Mouse (Mus musculus) left cerebral cortex, adult 9 months (tissue): ENCODE results near the gene 1700066M21Rik.

Source experiments
- DNase-seq, 2 experiments: peaks; one replicate each; pipeline ENCODE4 v3.0.0; 2022; ENCODE audit warnings: low spot score in 2 of 2

The 1700066M21Rik gene

DNA sequence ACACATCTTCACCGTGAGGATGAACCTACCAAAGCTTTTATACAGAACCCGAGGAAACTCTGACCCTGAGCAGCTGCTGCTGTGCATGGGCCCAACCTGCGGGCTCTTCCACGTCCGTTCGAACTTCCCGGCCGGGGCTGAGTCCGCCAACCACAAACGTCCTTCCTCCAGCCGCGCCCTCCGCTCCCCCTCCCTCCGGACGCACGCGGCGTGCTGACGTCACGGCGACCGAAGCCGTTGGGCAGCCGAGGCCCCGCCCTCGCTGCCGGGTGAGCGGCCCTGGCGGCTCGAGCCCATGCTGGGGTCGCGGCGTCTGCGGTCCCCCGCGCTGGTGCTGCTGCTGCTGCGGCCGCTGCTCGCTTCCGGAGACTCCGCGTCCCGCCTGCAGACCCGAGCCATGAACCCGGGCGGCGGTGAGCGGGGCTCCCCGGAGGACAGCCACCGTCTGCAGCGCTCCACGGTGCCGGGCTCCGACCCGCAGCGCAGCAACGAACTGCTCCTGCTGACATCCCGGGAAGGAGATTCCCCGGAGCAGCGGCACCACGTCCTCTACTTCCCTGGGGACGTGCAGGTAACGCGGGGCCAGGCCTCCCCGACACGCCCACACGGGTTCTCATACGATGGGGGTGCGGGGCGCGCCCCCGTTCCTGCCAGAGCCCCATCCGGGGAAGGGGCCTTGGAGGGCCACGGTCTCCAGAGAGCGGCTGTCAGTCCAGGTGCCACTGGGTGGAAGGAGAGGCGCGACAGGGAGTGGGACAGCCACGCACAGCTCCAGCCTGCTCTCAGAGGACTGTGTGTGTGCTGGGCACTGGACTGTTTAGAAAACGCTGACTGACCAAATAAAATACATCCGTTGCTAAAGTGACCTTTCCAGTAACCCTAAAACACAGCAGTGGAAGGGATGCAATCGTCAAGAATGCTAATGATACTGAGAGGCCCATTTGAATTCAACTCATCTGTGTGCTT is at the start of gene 1700066M21Rik:
1700066M21Rik (plus strand) TSS at position 245 of the 966 bp plus-strand sequence.
- peak; percentile 62 to 95 for DNase-seq

DNA sequence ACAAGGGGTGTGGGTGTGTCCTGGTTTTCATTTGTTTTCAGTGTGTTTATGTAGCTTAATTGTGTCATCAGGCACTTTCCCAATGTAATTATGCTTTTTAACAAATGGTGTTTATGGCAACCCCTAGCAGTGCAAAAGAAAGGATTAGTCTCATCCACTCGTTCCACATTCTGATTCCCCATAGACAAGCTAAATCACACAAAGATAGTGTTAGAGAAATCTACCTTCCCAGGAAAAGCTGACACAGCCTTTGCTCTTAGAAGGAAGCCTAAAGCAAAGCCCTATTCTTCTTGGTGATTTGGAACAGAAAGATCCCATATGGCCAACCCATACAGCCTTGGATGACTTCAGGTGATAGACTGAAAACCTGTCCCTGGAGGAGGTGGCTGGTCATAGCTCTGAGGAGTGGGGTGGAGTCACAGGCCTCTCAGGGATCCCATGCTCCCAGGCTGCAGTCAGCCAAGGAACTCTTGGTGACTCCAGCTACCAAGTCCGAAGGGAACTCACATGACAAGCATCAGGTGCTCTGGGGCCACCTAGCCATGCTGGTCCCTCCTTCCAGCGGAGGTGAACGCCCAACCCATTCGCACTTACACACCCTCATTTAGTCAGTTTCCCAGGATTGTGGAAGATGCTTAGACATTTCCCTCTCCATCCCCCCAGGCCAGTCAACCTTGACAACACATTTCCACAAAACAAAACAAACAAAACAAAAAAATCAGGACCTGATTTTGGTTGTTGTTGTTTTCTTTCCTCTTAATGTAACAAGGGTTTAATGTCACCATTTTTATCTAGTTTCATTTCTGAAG is 47.9 kb upstream of the 1700066M21Rik start:
- no peak for DNase-seq

DNA sequence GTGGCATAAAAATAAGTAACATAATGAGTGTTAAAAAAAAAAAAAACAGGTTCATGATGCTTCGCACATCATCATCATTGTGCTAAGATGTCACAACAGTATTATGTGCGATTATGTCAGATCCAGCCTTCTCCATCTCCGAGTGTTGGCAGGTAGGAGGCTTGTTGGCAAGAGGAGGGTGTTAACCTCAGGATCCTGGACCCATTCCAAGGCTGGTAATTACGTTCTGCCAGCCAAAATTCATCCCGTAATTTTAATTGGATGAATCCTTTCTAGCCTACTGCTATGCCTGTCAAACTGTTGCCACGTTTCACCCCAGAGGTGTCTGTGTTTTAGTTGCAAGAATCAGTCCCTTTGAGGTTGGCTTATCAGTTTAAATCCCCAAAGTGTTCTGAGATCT is 47.2 kb upstream of the 1700066M21Rik start:
- no peak for DNase-seq

DNA sequence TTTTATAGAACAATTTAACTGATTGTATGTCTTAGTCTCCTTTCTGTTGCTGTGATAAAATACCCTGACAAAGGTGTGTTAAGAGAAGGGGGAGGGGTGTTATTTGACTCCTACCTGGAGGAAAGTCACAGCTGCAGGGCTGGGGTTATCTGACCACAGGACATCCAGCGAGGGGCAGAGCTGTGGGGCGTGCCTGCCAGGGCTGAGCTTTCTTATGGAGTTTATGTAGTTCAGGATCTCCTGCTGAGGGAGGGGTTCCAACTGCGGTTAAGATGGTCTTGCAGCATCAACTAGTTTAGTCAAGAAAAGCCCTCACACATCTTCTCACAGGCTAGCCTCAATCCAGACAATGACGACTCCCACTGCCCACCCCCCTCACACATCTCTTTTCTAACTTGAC is 45.4 kb upstream of the 1700066M21Rik start:
- no peak for DNase-seq

DNA sequence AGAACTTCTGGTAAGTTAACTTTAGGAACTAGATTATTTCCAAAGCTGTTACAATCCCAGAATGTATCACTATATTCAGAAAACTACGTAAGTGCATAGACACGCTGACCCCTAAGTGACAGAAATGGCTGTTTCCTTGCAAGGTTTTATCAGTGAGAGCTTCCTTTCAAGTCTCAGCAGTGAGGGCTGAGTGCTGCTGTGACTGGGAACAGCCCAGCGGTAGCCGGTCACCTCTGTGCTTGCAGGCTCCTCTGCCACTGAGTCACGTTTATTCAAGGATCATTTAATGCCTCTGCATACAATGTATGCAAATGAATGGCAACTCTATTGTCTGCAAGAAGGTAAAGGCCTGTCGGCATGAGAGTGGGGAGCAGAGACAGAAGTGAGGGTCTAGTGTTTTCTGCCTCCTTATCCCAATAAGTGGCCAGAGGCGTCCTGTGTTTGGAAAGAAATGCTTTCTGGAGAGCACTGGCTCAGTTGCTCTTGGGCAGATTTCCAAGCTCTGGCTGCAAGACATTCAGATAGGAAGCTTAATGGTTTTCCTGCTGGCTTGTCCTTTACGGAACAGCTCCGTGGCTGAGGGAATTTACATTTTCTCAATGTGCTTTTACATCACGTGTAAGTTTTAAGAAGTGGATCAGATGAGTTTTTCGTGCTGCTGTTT is 43.7 kb upstream of the 1700066M21Rik start:
- peak in 1 of 2 experiments; percentile 3 for DNase-seq

DNA sequence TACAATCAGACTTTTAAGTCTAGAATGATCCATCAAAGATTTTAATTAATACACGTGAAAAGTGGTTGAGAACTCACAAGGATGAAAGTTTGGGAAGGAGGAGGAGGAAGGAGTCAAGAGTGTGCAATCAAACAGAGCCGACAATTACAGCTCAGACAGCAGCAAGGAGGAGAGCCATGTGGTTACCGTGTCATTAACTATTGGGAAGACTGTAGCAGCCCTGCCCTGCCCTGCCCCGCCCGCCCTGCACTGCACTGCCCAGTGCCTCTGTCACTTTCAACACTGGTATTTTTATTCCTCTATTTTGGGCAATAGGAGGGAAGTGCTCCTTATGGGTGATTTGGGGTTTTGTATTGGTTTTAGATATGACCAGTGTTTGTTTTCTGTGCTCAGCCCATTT is 42.2 kb upstream of the 1700066M21Rik start:
- no peak for DNase-seq

DNA sequence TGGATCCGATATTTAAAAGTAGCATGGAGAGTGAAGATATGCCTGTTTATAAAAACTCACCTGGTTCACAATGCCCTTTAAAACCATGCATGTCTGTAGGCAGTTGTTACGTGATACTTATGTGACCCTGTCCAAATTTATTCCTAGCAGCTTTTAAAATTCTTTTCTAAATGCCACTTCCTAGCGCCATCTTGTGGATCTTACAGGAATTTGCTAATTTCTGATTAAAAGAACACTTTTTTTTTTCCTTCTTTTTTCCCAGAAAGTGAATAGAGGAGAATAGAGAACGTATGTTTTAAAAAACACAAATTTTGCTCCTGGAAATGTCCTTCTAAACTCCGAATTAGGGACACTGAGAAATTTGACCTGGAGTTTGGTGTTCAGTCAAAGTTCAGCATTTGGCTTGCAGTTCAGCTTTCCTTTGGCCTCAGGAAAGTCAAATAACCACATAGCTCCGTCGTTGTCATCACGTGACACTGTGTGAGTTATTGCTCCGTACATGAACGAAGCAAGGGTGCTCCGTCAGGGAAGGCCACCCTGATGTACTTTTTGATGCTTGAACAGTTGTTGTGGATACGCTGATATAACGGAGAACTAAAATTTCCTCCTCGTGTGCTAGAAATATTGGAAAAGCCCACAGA is 38.1 kb upstream of the 1700066M21Rik start:
- DNase-seq = peak in 1 of 2 experiments; percentile 9

DNA sequence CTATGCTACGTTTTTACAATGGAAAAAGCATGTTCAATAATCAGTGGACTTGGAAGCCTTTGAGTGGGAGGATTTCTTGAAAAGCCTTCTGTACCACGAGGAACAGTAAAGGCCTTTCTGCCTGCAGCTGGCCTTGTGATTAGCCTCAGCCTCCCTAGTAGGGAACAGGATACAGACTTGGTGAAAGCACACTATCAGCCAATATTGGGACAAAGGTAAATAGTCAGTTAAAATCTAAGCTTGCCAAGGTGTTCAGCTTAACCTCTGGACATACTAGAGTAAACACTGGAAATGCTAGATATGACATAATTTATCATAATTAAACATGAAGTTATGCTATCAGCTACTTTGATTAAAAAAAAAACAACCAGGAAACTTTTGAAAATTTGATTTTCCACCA is 36.2 kb upstream of the 1700066M21Rik start:
- no peak for DNase-seq

DNA sequence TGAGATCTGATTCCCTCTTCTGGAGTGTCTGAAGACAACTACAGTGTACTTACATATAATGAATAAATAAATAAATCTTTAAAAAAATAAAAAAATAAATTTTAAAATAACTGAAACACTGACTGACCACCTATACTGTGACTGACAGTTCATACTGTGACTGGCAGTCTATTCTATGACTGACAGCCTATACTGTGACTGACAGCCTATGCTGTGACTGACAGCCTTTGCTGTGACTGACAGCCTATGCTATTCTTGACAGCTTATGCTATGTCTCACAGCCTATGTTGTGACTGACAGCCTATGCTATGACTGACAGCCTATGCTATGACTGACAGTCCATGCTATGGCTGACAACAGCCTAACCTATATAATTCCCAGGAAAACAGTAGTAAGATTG is 29.9 kb upstream of the 1700066M21Rik start:
- no peak for DNase-seq

DNA sequence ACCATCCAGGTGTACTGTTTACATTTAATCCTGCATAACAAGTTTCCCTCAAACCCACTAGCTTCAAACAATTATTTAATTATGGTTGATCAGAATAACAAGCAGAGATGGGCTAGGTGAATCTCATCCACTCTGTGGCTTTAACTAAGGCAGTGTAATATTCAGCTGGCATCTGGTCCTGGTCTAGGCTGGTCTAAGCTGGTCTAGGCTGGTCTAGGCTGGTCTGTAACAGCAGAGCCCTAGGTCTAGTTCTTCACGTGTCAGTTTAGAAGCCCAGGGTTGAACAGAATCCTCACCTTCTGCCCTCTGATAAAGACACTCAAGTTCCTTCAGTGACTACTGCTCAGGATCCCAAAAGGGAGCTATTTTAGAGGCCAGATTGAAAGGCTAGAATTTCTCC is 25.5 kb upstream of the 1700066M21Rik start:
- no peak for DNase-seq

DNA sequence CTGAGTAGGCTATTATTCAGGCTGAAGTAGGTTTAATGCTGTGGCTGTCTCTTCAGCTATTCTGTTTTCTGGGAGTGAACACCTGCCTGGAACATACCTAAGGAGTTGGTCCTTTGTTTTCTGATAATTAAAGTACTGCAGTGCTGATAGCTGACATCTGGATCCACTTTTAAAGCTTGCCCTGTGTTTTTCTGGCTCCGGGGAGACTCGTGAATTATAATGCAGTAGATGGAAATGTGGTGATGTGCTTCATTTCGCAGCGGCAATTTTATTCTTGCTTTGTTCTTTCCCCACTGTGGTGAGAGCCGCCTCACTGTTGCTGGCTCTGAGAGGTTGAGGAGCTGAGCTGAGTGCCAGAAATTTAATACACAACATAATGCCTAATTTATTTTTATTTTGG is 18.9 kb upstream of the 1700066M21Rik start:
- DNase-seq = no peak

DNA sequence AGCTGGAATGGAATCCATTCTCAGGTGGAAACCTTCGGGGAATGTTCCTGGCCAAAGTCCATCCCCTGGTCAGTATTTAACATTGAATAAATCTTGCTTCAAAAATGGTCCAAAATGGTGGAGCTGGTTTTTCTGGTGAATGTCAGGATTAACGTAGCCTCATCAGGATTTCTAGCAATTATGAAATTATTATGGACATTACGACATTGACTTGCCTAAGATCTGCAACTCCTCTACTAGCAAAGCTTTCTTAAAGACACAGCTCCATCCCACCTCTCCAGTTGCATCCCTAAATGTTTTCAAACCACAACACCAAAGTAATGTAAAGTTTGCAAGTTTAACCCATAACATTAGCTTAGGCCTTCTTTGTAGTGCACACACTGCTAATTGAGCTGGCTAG is 10.0 kb upstream of the 1700066M21Rik start:
- no peak for DNase-seq

DNA sequence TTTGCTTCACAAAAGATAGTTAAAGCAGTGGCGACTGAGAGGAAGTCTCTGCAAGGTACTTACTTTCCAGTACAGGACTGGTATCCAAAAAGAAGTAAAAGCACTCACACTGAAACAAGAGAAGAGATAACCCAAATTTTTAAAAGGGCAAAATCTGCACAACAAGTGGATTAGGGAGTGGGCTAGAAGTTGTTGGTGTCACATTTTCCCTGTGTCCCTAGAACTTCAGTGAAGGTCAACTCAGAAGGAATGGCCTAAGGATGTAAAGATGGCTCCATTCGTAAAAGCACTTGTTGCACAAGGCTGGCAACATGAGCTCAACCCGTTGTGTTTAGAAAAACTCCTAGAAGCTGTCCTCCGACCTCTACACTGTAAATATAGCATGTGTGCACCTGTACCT is 8.3 kb upstream of the 1700066M21Rik start:
- no peak for DNase-seq

DNA sequence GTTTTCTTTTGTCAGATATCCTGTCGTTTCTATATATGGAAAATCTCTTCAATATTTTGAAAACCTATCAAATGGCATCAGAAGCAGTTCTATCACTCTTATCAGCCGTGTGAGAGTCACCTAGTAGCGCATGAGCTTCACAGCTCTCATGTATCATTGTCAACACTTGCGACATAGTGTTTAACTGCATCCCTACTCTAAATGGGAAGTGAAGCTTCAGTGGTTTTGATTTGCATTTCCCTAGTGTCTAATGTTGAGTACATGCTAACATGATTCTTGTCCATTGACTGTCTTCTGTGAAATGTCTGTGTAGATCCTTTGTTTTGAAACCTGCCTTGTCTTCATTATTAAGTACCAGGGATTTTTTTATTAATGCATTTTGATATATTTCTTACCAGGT is 7.0 kb upstream of the 1700066M21Rik start:
- no peak for DNase-seq

DNA sequence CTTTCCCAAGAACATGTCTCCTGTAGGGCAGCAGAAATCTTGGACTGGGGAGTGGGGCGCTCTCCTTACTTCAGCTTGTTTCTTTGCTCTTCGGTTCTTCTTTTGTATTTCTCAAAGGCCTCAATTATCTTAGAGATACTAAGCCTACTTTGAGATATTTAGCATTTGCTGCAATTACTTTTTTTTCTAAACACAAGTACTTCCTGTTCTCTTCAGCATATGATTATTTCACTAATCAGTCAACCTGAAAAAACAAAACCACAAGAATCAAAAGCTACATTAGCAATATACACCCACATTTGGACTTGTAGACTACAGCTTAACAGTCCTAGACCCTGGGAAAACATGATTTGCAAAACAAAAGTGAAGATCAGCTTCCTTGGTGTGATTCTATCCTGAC is 2.1 kb upstream of the 1700066M21Rik start:
- no peak for DNase-seq

DNA sequence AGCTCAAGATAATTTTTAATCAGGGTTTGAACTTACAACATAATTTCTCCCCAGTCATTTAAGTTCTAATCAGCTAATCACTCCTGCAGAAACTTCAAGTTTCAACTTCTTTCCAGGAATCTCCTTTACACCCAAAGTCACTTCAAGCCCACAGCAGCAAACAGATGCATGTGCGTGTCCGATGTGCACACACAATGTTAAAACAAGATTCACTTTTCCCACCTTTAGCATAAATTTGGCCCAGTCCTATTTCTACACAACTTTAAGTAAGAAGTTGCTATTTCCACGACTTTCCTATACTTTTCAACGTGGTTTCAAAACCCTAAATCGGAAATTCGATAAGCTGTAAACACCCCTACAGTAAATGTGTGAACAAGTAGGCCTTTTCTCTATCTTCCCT is 614 bp upstream of the 1700066M21Rik start:
- DNase-seq = no peak

DNA sequence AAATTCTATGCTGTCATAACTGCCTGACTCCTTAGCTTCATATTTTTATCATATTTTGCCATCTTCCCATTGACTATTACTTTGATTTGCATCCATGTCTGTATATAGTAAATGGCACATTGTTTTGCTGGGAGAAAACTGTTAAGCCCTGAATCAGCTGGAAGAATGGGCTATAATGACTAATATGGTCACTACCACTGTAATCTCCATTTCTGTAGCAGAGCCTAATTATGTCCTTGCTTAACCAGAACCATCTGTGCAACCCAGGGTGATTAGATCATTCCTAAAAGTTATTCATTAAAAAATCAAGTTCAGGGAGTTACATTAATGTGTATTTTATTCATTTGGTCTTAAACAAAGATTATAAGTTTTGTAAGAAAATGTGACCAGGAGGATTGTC is 9.1 kb downstream of the 1700066M21Rik start:
- no peak for DNase-seq

DNA sequence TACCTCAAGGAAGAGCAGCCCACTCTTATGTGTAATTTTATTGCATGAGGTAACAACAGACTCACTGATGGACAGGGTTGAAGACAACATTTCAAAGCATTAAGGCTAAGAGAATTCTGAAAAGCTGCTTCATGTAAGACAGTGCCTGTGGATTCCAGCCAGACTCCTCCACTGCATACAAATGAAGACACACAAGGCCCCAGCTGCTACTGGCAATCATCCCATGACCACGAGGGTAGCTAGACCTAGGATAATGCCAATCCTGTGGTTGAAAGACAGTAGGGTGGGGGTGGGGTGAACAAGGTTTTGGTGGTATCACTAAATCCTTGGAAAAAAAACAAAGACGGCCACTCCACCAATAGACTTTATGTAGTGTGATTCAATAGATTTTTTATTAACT is 10.5 kb downstream of the 1700066M21Rik start:
- DNase-seq = peak in 1 of 2 experiments; percentile 73

DNA sequence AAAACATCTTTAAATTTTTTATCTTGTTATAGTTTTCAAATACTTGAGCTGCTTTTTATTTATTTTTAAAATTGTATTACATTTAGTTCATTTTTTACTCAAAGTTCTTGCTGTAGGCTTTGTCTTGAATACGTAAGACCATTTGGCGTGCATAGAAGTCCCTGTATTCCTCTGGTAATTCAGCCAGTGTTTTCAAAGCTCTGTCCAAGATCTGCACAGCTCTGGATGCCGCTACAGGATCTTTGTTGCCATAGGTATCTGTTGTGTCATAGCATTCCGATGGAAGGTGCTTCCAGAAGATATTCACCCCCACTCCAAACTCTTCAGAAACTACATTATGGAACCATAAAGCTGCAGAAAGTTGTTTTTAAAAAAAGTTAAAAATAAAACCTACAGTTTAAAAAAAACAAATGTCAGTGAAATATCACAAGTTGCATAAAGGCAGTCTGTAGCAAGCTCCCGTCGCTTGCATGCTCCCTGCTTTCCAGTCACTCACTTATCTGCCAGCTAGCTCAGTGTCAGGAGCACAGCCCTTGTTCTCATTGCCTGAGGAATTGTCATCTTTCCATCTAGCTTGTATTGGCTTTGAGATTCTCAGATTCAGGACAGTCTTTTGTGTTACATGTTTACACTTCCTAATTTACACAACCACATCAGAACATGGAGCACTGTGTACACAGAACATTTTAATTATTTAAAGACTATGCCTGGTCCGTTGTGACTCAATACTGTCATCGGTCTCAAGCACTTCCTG is 11.2 kb downstream of the 1700066M21Rik start:
- no peak for DNase-seq

DNA sequence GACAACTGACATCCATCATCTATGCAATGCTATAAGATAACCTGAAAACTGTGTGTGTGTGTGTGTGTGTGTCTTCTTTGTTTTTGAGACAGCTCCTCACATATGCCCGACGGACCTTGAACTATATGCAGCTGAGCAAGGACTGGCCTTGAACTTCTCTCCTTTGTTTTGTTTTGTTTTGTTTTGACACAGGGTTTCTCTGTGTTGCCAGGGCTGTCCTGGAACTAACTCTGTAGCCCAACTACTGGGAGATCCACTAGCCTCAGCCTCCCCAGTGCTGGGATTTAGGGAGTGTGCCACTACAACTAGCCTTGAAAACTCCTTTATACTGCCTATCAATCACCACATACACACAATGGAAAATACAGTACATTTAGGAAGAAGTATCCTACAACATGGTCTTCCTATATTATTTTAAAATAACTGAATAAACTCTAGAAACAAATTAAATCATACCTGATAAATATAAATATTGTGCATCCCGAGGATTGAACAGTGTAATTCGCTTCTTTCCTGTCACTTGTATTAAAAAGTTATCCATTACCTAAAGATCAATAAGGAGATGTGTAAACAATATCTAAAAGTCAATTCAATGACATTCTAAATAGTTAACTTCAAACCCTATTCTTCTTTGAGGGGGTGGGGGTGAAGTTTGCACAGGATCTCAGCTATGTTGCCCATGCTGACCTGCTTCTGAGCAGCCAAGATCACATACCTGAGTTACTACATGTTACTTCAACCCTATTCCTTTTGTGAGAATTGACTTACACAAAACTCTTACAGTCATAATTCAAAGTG is 13.8 kb downstream of the 1700066M21Rik start:
- DNase-seq = no peak
